Mouse (Mus musculus): ENCODE measurements around the gene Krtap4-9. TPM values are rescaled to one million over a fixed set of nuclear protein-coding genes. Genes with fewer than 3 reads are reported as not detected.
"Not testable (repeated sequence)": the region's sequence is repeated elsewhere in the genome, so short reads cannot be mapped to it uniquely, and the experiment has no call there.

Gene Krtap4-9
- polyA plus RNA-seq (2015; fragmentation: Nextera tagmentation; extraction: Ambion mirVana), result not detected in 2 replicates

- not testable (repeated sequence) for H3K9me3 ChIP-seq (replicated peaks); H3K4me2 ChIP-seq; H3K27me3 ChIP-seq; ATAC-seq; H3K4me1 ChIP-seq; H3K27ac ChIP-seq; H3K9ac ChIP-seq; H3K4me3 ChIP-seq; H3K36me3 ChIP-seq (ENCODE audit: poor library complexity, severe bottlenecking)
Measured at GRCm38 (mm10) chr11:99784900-99785299, at the start of gene Krtap4-9. Krtap4-9 (plus strand) TSS chr11:99785200.

DNA sequence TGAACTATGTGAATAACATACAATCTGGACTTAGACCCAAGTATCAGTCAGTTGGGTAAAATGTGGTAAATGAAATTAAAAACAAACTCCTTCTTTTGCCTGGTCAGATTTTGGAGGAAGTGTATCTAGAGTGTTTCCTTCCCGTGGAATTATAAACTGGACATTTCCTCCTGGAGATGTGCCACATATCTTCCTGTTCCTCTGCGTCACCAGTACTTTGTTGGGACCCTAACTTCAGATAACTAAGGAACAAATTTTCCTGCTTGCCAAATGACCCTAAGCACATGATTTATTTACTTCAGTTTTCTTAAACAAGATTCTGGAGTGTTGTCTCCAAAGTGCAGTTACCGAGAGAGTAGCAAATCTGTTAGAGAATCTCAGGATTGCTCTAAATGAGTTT lies 41.0 kb upstream of the Krtap4-9 start:
- Histone ChIP-seq H3K4me1 (no peaks in the 10 kb centered on the region), H3K9ac (no peak overlapping the region), H3K4me2 (no peak overlapping the region), H3K9me3 (replicated peaks) (no peaks in the 10 kb centered on the region), H3K4me3 (no peak overlapping the region), H3K27me3 (no peaks in the 10 kb centered on the region), H3K27ac (no peak overlapping the region), H3K36me3 (ENCODE audit: poor library complexity, severe bottlenecking) (no peaks in the 10 kb centered on the region)
- ATAC-seq, result no peak
- WGBS, result 87% methylated on average over 3 of the region's 3 CpGs

- Histone ChIP-seq H3K36me3 (ENCODE audit: poor library complexity, severe bottlenecking) (no peaks in the 10 kb centered on the region), H3K9ac (no peak overlapping the region), H3K4me1 (no peaks in the 10 kb centered on the region), H3K4me2 (no peak overlapping the region), H3K27ac (no peak overlapping the region), H3K9me3 (replicated peaks) (no peaks in the 10 kb centered on the region), H3K4me3 (no peak overlapping the region), H3K27me3 (no peaks in the 10 kb centered on the region)
- ATAC-seq, result no peak
- 91% methylated on average over 1 of the region's 1 CpGs for WGBS
Measured at GRCm38 (mm10) chr11:99758877-99759276, 26.1 kb upstream of the Krtap4-9 start.

- WGBS, result 70% methylated on average over 2 of the region's 2 CpGs
- H3K36me3 ChIP-seq (ENCODE audit: poor library complexity, severe bottlenecking), result no peaks in the 10 kb centered on the region
- H3K9ac ChIP-seq, result no peak overlapping the region
- no peaks in the 10 kb centered on the region for H3K27me3 ChIP-seq
- no peak overlapping the region for H3K27ac ChIP-seq
- no peaks in the 10 kb centered on the region for H3K9me3 ChIP-seq (replicated peaks)
- no peak overlapping the region for H3K4me2 ChIP-seq
- no peak for ATAC-seq
- no peak overlapping the region for H3K4me3 ChIP-seq
- no peaks in the 10 kb centered on the region for H3K4me1 ChIP-seq
Measured at GRCm38 (mm10) chr11:99768410-99768809, 16.6 kb upstream of the Krtap4-9 start.

GRCm38 (mm10) chr11:99772813-99773212 lies 12.2 kb upstream of the Krtap4-9 start, which contains the start of gene Gm11595:
Gm11595 (minus strand) TSS chr11:99772913.
- not testable (repeated sequence) for ATAC-seq; H3K9ac ChIP-seq; H3K27me3 ChIP-seq; H3K4me2 ChIP-seq; H3K4me1 ChIP-seq; H3K36me3 ChIP-seq (ENCODE audit: poor library complexity, severe bottlenecking); H3K4me3 ChIP-seq; H3K27ac ChIP-seq; H3K9me3 ChIP-seq (replicated peaks)

- H3K4me1 ChIP-seq, result no peaks in the 10 kb centered on the region
- no peaks in the 10 kb centered on the region for H3K36me3 ChIP-seq (ENCODE audit: poor library complexity, severe bottlenecking)
- no peaks in the 10 kb centered on the region for H3K9me3 ChIP-seq (replicated peaks)
- no peaks in the 10 kb centered on the region for H3K27me3 ChIP-seq
- no peak overlapping the region for H3K9ac ChIP-seq
- H3K4me3 ChIP-seq, result no peak overlapping the region
- no peak overlapping the region for H3K27ac ChIP-seq
- no peak overlapping the region for H3K4me2 ChIP-seq
- ATAC-seq, result no peak
- 38% methylated on average over 7 of the region's 7 CpGs for WGBS
Measured at GRCm38 (mm10) chr11:99778401-99778800, 6.6 kb upstream of the Krtap4-9 start.

- Histone ChIP-seq H3K9me3 (replicated peaks) (no peaks in the 10 kb centered on the region), H3K27ac (no peak within 1 kb of the TSS), H3K4me1 (no peaks in the 10 kb centered on the region), H3K4me3 (no peak within 1 kb of the TSS), H3K4me2 (no peak within 1 kb of the TSS), H3K36me3 (ENCODE audit: poor library complexity, severe bottlenecking) (no peaks in the 10 kb centered on the region), H3K9ac (no peak within 1 kb of the TSS), H3K27me3 (no peaks in the 10 kb centered on the region)
- WGBS, result 97% methylated on average over 2 of the region's 2 CpGs
- no peak for ATAC-seq
Measured at GRCm38 (mm10) chr11:99780604-99781003, 4.4 kb upstream of the Krtap4-9 start, which contains the start of gene Krtap4-8. Krtap4-8 (minus strand) TSS chr11:99780704.

- no peak for ATAC-seq
- no peak within 1 kb of the TSS for H3K4me3 ChIP-seq
- no peak within 1 kb of the TSS for H3K9ac ChIP-seq
- 85% methylated on average over 2 of the region's 2 CpGs for WGBS
- no peaks in the 10 kb centered on the region for H3K4me1 ChIP-seq
- no peak within 1 kb of the TSS for H3K27ac ChIP-seq
- no peaks in the 10 kb centered on the region for H3K36me3 ChIP-seq (ENCODE audit: poor library complexity, severe bottlenecking)
- H3K27me3 ChIP-seq, result no peaks in the 10 kb centered on the region
- H3K9me3 ChIP-seq (replicated peaks), result no peaks in the 10 kb centered on the region
- no peak within 1 kb of the TSS for H3K4me2 ChIP-seq
Measured at GRCm38 (mm10) chr11:99793367-99793766, 8.4 kb downstream of the Krtap4-9 start, which contains the start of gene Gm11596. Gm11596 (minus strand) TSS chr11:99793467.

DNA sequence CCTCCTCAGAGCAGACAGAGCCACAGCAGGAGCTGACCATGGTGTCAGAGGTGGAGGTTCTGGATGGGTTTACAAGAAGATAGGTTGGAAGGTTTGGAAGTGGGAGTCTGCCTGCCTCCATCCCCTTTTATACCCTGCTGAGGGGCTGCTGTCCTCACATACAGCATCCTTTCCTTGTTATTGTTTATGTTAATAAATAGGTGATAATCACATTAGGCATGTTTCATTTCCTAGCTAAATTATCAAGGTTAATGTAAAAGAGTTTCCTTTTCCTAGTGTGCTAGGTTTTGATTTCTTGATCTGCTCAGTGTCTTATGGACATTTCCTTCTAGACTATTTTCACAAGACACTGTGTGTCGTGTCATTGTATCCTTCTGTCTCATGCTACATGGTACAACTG lies 13.8 kb downstream of the Krtap4-9 start, which contains the start of gene Gm11569:
Gm11569 (minus strand) TSS at position 101 of the 400 bp plus-strand sequence.
- H3K4me3 ChIP-seq; H3K4me2 ChIP-seq; H3K36me3 ChIP-seq (ENCODE audit: poor library complexity, severe bottlenecking); H3K27ac ChIP-seq; H3K27me3 ChIP-seq; H3K4me1 ChIP-seq; ATAC-seq; H3K9ac ChIP-seq; H3K9me3 ChIP-seq (replicated peaks): not testable (repeated sequence)
- WGBS, result no CpG with 5 or more reads among the region's 1 CpGs

DNA sequence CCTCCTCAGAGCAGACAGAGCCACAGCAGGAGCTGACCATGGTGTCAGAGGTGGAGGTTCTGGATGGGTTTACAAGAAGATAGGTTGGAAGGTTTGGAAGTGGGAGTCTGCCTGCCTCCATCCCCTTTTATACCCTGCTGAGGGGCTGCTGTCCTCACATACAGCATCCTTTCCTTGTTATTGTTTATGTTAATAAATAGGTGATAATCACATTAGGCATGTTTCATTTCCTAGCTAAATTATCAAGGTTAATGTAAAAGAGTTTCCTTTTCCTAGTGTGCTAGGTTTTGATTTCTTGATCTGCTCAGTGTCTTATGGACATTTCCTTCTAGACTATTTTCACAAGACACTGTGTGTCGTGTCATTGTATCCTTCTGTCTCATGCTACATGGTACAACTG lies 19.3 kb downstream of the Krtap4-9 start, which contains the start of gene Gm11554:
Gm11554 (minus strand) TSS at position 101 of the 400 bp plus-strand sequence.
- not testable (repeated sequence) for ATAC-seq; H3K9me3 ChIP-seq (replicated peaks); H3K4me1 ChIP-seq; H3K4me3 ChIP-seq; H3K4me2 ChIP-seq; H3K27ac ChIP-seq; H3K27me3 ChIP-seq; H3K36me3 ChIP-seq (ENCODE audit: poor library complexity, severe bottlenecking); H3K9ac ChIP-seq
- WGBS, result no CpG with 5 or more reads among the region's 1 CpGs

DNA sequence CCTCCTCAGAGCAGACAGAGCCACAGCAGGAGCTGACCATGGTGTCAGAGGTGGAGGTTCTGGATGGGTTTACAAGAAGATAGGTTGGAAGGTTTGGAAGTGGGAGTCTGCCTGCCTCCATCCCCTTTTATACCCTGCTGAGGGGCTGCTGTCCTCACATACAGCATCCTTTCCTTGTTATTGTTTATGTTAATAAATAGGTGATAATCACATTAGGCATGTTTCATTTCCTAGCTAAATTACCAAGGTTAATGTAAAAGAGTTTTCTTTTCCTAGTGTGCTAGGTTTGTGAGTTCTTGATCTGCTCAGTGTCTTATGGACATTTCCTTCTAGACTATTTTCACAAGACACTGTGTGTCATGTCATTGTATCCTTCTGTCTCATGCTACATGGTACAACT lies 24.8 kb downstream of the Krtap4-9 start, which contains the start of gene Krtap4-13:
Krtap4-13 (minus strand) TSS at position 101 of the 400 bp plus-strand sequence.
- ATAC-seq; H3K27me3 ChIP-seq; H3K4me1 ChIP-seq; H3K9me3 ChIP-seq (replicated peaks); H3K4me3 ChIP-seq; H3K27ac ChIP-seq; H3K36me3 ChIP-seq (ENCODE audit: poor library complexity, severe bottlenecking); H3K4me2 ChIP-seq; H3K9ac ChIP-seq: not testable (repeated sequence)

- not testable (repeated sequence) for H3K27me3 ChIP-seq; H3K4me1 ChIP-seq; H3K9me3 ChIP-seq (replicated peaks); H3K4me3 ChIP-seq; H3K36me3 ChIP-seq (ENCODE audit: poor library complexity, severe bottlenecking); ATAC-seq; H3K4me2 ChIP-seq; H3K9ac ChIP-seq; H3K27ac ChIP-seq
- WGBS, result 88% methylated on average over 2 of the region's 2 CpGs
Measured at GRCm38 (mm10) chr11:99815566-99815965, 30.6 kb downstream of the Krtap4-9 start, which contains the start of gene Gm11564. Gm11564 (minus strand) TSS chr11:99815666.
